Mouse (Mus musculus) liver, adult 2 months (tissue): Measurements from ENCODE around the gene Zfp654.

Source experiments
- CTCF ChIP-seq: fragments of 200-500 bp; IDR thresholded peaks from 2 replicates; pipeline ENCODE4 v1.5.1; 2011; ENCODE audit warnings: low read depth, low read length, control low read depth
- POLR2A ChIP-seq: fragments of 200-500 bp; IDR thresholded peaks from 2 replicates; pipeline ENCODE4 v1.6.1; 2011; ENCODE audit warnings: low read length, control low read depth; ENCODE audit not compliant: insufficient read depth; ENCODE audit errors: extremely low read depth

DNA sequence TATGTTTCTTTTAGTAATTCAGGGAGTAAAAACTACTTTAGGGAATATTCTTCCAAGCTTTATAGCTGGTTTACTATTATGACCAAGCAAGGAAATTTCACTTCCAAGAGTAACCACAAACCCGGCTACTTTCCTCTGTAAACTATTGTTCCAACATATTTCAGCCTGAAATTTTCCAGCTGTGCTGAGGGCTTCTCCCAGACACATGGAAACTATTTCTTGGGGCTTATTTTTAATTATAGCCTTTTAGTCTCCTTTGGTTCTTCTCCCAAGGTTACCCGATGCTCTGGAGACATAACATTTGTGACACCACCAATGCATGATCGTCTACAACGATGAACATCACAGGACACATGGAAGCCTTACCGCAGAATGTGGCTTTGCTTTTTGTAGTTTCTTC is 114.2 kb downstream of the Zfp654 start:
- TF ChIP-seq CTCF = no peak
- no peak for TF ChIP-seq POLR2A
